Mouse (Mus musculus) leukemia stem cell, adult 10-12 weeks (primary cell): Measurements from ENCODE around the gene Gm49405. TPM values are rescaled to one million over a fixed set of nuclear protein-coding genes. Genes with fewer than 3 reads are reported as not detected.

Experiments
- polyA plus RNA-seq: library from polyadenylated mRNA; stranded (reverse); fragments of >175 nt; gene quantifications from 2 replicates; pipeline ENCODE4 v1.2.3, GENCODE M21; 2012; ENCODE audit warnings: low replicate concordance

Gm49405 gene
- polyA plus RNA-seq: 5.0 TPM in 2 replicates

GRCm38 (mm10) chr19:4000119-4000900, at the start of gene Gm49405, which contains the start of gene Nudt8:
Gene Gm49405 (plus strand): TSS chr19:4000626.
Gene Nudt8 (plus strand): TSS chr19:4000580.

GRCm38 (mm10) chr19:3958470-3958869, 42.0 kb upstream of the Gm49405 start, which contains the start of gene Aldh3b3:
Gene Aldh3b3 (plus strand): TSS chr19:3958645.

GRCm38 (mm10) chr19:3972229-3972628, 28.2 kb upstream of the Gm49405 start, which contains the start of gene Aldh3b2:
Gene Aldh3b2 (plus strand): TSS chr19:3972328.

GRCm38 (mm10) chr19:3986334-3986733, 14.1 kb upstream of the Gm49405 start, which contains the start of gene Acy3:
Gene Acy3 (plus strand): TSS chr19:3986570.

GRCm38 (mm10) chr19:3992416-3992815, 8.0 kb upstream of the Gm49405 start, which contains the start of gene Tbx10:
Gene Tbx10 (plus strand): TSS chr19:3992752.

GRCm38 (mm10) chr19:4003112-4003511, 2.7 kb downstream of the Gm49405 start, which contains the start of gene Doc2g:
Gene Doc2g (plus strand): TSS chr19:4003313.

GRCm38 (mm10) chr19:4012432-4013022, 12.1 kb downstream of the Gm49405 start, which contains the start of gene Ndufv1:
Gene Ndufv1 (minus strand): TSS chr19:4012806.

GRCm38 (mm10) chr19:4037788-4038232, 37.4 kb downstream of the Gm49405 start, which contains the start of gene Gstp1:
Gene Gstp1 (minus strand): TSS chr19:4037985.

GRCm38 (mm10) chr19:4045966-4046865, 45.8 kb downstream of the Gm49405 start, which contains the start of gene Gstp2:
Gene Gstp2 (minus strand): TSS chr19:4046023.

Other genes starting within 250 kb of the Gm49405 start
- 6.5 and 8.3 TPM in 2 replicates for gene Kmt5b, start 233.2 kb upstream of the Gm49405 start, polyA plus RNA-seq
- 11.0 and 16.6 TPM in 2 replicates for gene Chka, start 148.9 kb upstream of the Gm49405 start, polyA plus RNA-seq
- gene Tcirg1, start 93.5 kb upstream of the Gm49405 start, polyA plus RNA-seq: 75.8 and 86.6 TPM in 2 replicates
- gene Ndufs8, start 87.9 kb upstream of the Gm49405 start, polyA plus RNA-seq: 14.8 and 113 TPM in 2 replicates
- 3.5 and 4.9 TPM in 2 replicates for gene Aldh3b1, start 70.8 kb upstream of the Gm49405 start, polyA plus RNA-seq
- gene Unc93b1, start 65.4 kb upstream of the Gm49405 start, polyA plus RNA-seq: 122 and 124 TPM in 2 replicates
- not detected in 2 replicates for gene Aldh3b3, start 42.0 kb upstream of the Gm49405 start, polyA plus RNA-seq
- gene Aldh3b2, start 28.3 kb upstream of the Gm49405 start, polyA plus RNA-seq: 0.26 and 0.83 TPM in 2 replicates
- 4.2 and 13.1 TPM in 2 replicates for gene Acy3, start 14.1 kb upstream of the Gm49405 start, polyA plus RNA-seq
- gene Tbx10, start 7.9 kb upstream of the Gm49405 start, polyA plus RNA-seq: not detected in 2 replicates
- 18.3 and 18.7 TPM in 2 replicates for gene Nudt8, start within 50 bp of the Gm49405 start, polyA plus RNA-seq
- gene Doc2g, start 2.7 kb downstream of the Gm49405 start, polyA plus RNA-seq: 9.6 and 25.7 TPM in 2 replicates
- gene Ndufv1, start 12.2 kb downstream of the Gm49405 start, polyA plus RNA-seq: 116 and 238 TPM in 2 replicates
- gene Gstp1, start 37.4 kb downstream of the Gm49405 start, polyA plus RNA-seq: 87.4 and 343 TPM in 2 replicates
- gene Gstp2, start 45.4 kb downstream of the Gm49405 start, polyA plus RNA-seq: 0.83 TPM in 1 of 2 replicates, not detected in the other
- 8.9 and 10.2 TPM in 2 replicates for gene Gstp3, start 58.9 kb downstream of the Gm49405 start, polyA plus RNA-seq
- gene Cabp2, start 81.0 kb downstream of the Gm49405 start, polyA plus RNA-seq: not detected in 2 replicates
- gene Cdk2ap2, start 96.6 kb downstream of the Gm49405 start, polyA plus RNA-seq: 187 and 207 TPM in 2 replicates
- gene Pitpnm1, start 99.4 kb downstream of the Gm49405 start, polyA plus RNA-seq: 116 and 152 TPM in 2 replicates
- gene Aip, start 125.2 kb downstream of the Gm49405 start, polyA plus RNA-seq: 140 and 201 TPM in 2 replicates
- not detected in 2 replicates for gene Gpr152, start 139.2 kb downstream of the Gm49405 start, polyA plus RNA-seq
- 0.80 and 4.6 TPM in 2 replicates for gene Cabp4, start 143.4 kb downstream of the Gm49405 start, polyA plus RNA-seq
- 68.6 and 81.7 TPM in 2 replicates for gene Coro1b, start 148.0 kb downstream of the Gm49405 start, polyA plus RNA-seq
- 311 and 444 TPM in 2 replicates for gene Ptprcap, start 153.0 kb downstream of the Gm49405 start, polyA plus RNA-seq
- 165 and 201 TPM in 2 replicates for gene Rps6kb2, start 162.7 kb downstream of the Gm49405 start, polyA plus RNA-seq
- gene Carns1, start 174.9 kb downstream of the Gm49405 start, polyA plus RNA-seq: 2.9 and 5.8 TPM in 2 replicates
- 91.7 and 91.9 TPM in 2 replicates for gene Tbc1d10c, start 190.7 kb downstream of the Gm49405 start, polyA plus RNA-seq
- gene Ppp1ca, start 191.4 kb downstream of the Gm49405 start, polyA plus RNA-seq: 230 and 449 TPM in 2 replicates
- gene Rad9a, start 201.0 kb downstream of the Gm49405 start, polyA plus RNA-seq: 31.9 and 46.0 TPM in 2 replicates
- gene Clcf1, start 213.6 kb downstream of the Gm49405 start, polyA plus RNA-seq: 22.4 and 34.6 TPM in 2 replicates
- gene AC109138.7, start 213.7 kb downstream of the Gm49405 start, polyA plus RNA-seq: 2.6 and 21.1 TPM in 2 replicates
- 20.7 and 38.4 TPM in 2 replicates for gene Pold4, start 231.3 kb downstream of the Gm49405 start, polyA plus RNA-seq